Comparison of ENCODE assay signal across 16 mouse cellular contexts in genomic region chr17:30051523-30052346, GRCm38 (mm10). TPM values are rescaled to one million over a fixed set of nuclear protein-coding genes. Genes with fewer than 3 reads are reported as not detected.
DNase-seq lines count a peak whose midpoint lies in the region; ATAC-seq and TF ChIP-seq lines count a peak whose summit lies in the region.
"Had no signal": no experiment of that assay in that cellular context is flagged by ENCODE, and none has a peak within 500 bp of the region (broad histone marks: within the 10 kb centered on the region; RNA-seq: fewer than 3 reads in every experiment).

No protein-coding gene starts in this region.

- no peak overlapping the region for H3K4me2 ChIP-seq in heart, embryonic 16.5 days (ENCODE audit: low read depth, low read length)
- H3K4me2 ChIP-seq: limb, embryonic 12.5 days; midbrain, embryonic 13.5 days had no signal

- no peak overlapping the region for H3K27ac ChIP-seq in gastrocnemius, adult 2 months
- peak overlapping the region; percentile 74 for H3K27ac ChIP-seq in heart, embryonic 16.5 days (ENCODE audit: low read length)
- H3K27ac ChIP-seq in cerebellum, adult 2 months (ENCODE audit: insufficient read depth, low read length), result no peak overlapping the region
- H3K27ac ChIP-seq: embryonic facial prominence, embryonic 10.5 days; limb, embryonic 12.5 days; midbrain, embryonic 13.5 days had no signal

- WGBS in heart, embryonic 16.5 days, result 50% methylated on average over 5 of the region's 5 CpGs
- 93% methylated on average over 5 of the region's 5 CpGs for WGBS in cerebellum, adult 2 months

- H3K9me3 ChIP-seq in heart, embryonic 16.5 days (replicated peaks; ENCODE audit: control insufficient read depth, low read length), result no peaks in the 10 kb centered on the region
- H3K9me3 ChIP-seq: embryonic facial prominence, embryonic 10.5 days; limb, embryonic 12.5 days; midbrain, embryonic 13.5 days had no signal

- intact Hi-C loops in gastrocnemius, adult 2 months (cut with DNase I), result no loop called here

- H3K9ac ChIP-seq in heart, embryonic 16.5 days (ENCODE audit: low read length), result no peak overlapping the region
- H3K9ac ChIP-seq: limb, embryonic 12.5 days; liver, postnatal 0 days; midbrain, embryonic 13.5 days had no signal

- H3K27me3 ChIP-seq in heart, embryonic 16.5 days (ENCODE audit: control insufficient read depth, insufficient read depth, low read length), result no peaks in the 10 kb centered on the region
- H3K27me3 ChIP-seq in cerebellum, adult 2 months (ENCODE audit: control insufficient read depth, insufficient read depth, low read length), result no peaks in the 10 kb centered on the region
- H3K27me3 ChIP-seq: limb, embryonic 12.5 days; midbrain, embryonic 13.5 days had no signal

- 0 out of 2 replicates have a peak, but pooled peaks cover 2% of the 10 kb centered on the region for H3K36me3 ChIP-seq in heart, embryonic 16.5 days (ENCODE audit: control insufficient read depth, insufficient read depth)

- TF ChIP-seq POLR2A in brain, embryonic 14.5 days (IDR thresholded peaks at IDR 0.05; ENCODE audit: borderline replicate concordance, extremely low read depth, insufficient read depth, insufficient read length, poor library complexity, severe bottlenecking), result no peak
- TF ChIP-seq POLR2A in cerebellum, adult 2 months (IDR thresholded peaks at IDR 0.05; ENCODE audit: borderline replicate concordance, insufficient read depth, low read length), result no peak

- DNase-seq in gastrocnemius, adult 18-20 months (ENCODE audit: low spot score), result peak; percentile 17
- no peak for DNase-seq in gastrocnemius, adult 2 months
- peak; percentile 52 for DNase-seq in 3T3-L1 (ENCODE audit: low read depth, low spot score)
- DNase-seq in brain, embryonic 14.5 days (ENCODE audit: low read depth), result peak; percentile 73
- DNase-seq in cerebellum, adult 2 months, result no peak
- DNase-seq in layer of hippocampus, postnatal 10 days (ENCODE audit: low spot score in 2 of 2), result no peak
- DNase-seq: adrenal gland, postnatal 36 days; cerebellum, postnatal 36 days; kidney, adult 8-10 months; kidney, postnatal 4 days; layer of hippocampus, postnatal 36 days; liver, postnatal 0 days had no signal

- ATAC-seq in heart, embryonic 16.5 days (replicated peaks; ENCODE audit: extremely low read depth, insufficient read depth, low FRiP score), result peak; percentile 74
- ATAC-seq: liver, postnatal 0 days; midbrain, embryonic 13.5 days had no signal

- TF ChIP-seq CTCF in gastrocnemius, adult 2 months (IDR thresholded peaks at IDR 0.05), result no peak
- TF ChIP-seq CTCF in brain, embryonic 14.5 days (IDR thresholded peaks at IDR 0.05; ENCODE audit: borderline replicate concordance, extremely low read depth, insufficient read depth, insufficient read length), result no peak
- no peak for TF ChIP-seq CTCF in cerebellum, adult 2 months (IDR thresholded peaks at IDR 0.05; ENCODE audit: borderline replicate concordance, insufficient read depth, low read depth, low read length)

- H3K4me3 ChIP-seq in gastrocnemius, adult 2 months, result no peak overlapping the region
- H3K4me3 ChIP-seq in heart, embryonic 16.5 days (ENCODE audit: low read length), result no peak overlapping the region
- H3K4me3 ChIP-seq in cerebellum, adult 2 months (replicated peaks; ENCODE audit: insufficient read depth, low read depth, low read length), result no peak overlapping the region
- H3K4me3 ChIP-seq: embryonic facial prominence, embryonic 10.5 days; limb, embryonic 12.5 days; midbrain, embryonic 13.5 days had no signal

- peaks cover 20% of the 10 kb centered on the region for H3K4me1 ChIP-seq in heart, embryonic 16.5 days (ENCODE audit: control insufficient read depth, insufficient read depth, low read length)
- H3K4me1 ChIP-seq in cerebellum, adult 2 months (ENCODE audit: control insufficient read depth, insufficient read depth, low read length), result no peaks in the 10 kb centered on the region; the same call in 1 of the 2 replicates
- H3K4me1 ChIP-seq: embryonic facial prominence, embryonic 10.5 days had no signal

RNA-seq across cellular contexts. Expression of gene Zfand3, which starts 47.2 kb away (rescaled TPM):
- total RNA-seq in gastrocnemius, adult 18-20 months (2021), result 100 to 1,000 TPM; 211 to 216 TPM
- total RNA-seq in gastrocnemius, adult 2 months (2021), result 100 to 1,000 TPM; 193 to 204 TPM
- 145 and 146 TPM in 2 replicates for polyA plus RNA-seq in brain, embryonic 14.5 days (2012; rRNA removed)
- 51.8 and 55.8 TPM in 2 replicates for polyA plus RNA-seq in heart, embryonic 16.5 days (2015; fragmentation: Nextera tagmentation; extraction: Ambion mirVana)
- 99.1 and 107 TPM in 2 replicates for polyA plus RNA-seq in cerebellum, adult 2 months (2012; rRNA removed)
- 100 to 1,000 TPM in 1 of 2 experiments, 10 to 100 TPM in 1; 91.3 to 106 TPM for total RNA-seq in layer of hippocampus, postnatal 10 days (2021)

Comparison
In these comparisons a context has a peak if more than half of its experiments do, and no peak if none do; other contexts are left out.
1. DNase-seq: peak in gastrocnemius, adult 18-20 months (single experiment), 3T3-L1 (single experiment) and brain, embryonic 14.5 days (single experiment); none in gastrocnemius, adult 2 months (single experiment), cerebellum, adult 2 months (0 of 2) and layer of hippocampus, postnatal 10 days (0 of 2).